Mouse (Mus musculus) granulocyte monocyte progenitor cell, adult 5-6 weeks (primary cell): ENCODE measurements around the gene Notch4. TPM values are rescaled to one million over a fixed set of nuclear protein-coding genes. Genes with fewer than 3 reads are reported as not detected.
A peak's percentile ranks its signal among the peaks of the same experiment; 100 is the strongest.

ENCODE experiments used
- ATAC-seq: replicated peaks from 2 replicates; pipeline ENCODE4 v1.8.0; 2016; ENCODE audit warnings: mild to moderate bottlenecking, moderate TSS enrichment, inconsistent platforms; ENCODE audit not compliant: poor library complexity, severe bottlenecking
- total RNA-seq, 2 experiments: library from RNA; stranded (forward) in 1 of 2; stranded (reverse) in 1 of 2; fragments of 200-712, 200-1000 nt in 1 of 2; fragments of >200 nt in 1 of 2; fragmentation: Nextera tagmentation in 1 of 2; gene quantifications; 2 replicates each; pipeline ENCODE4 v1.2.3; 2014 to 2017

Gene Notch4
- total RNA-seq, 2 experiments from 2014 or later = 0.17 to 0.31 TPM

DNA sequence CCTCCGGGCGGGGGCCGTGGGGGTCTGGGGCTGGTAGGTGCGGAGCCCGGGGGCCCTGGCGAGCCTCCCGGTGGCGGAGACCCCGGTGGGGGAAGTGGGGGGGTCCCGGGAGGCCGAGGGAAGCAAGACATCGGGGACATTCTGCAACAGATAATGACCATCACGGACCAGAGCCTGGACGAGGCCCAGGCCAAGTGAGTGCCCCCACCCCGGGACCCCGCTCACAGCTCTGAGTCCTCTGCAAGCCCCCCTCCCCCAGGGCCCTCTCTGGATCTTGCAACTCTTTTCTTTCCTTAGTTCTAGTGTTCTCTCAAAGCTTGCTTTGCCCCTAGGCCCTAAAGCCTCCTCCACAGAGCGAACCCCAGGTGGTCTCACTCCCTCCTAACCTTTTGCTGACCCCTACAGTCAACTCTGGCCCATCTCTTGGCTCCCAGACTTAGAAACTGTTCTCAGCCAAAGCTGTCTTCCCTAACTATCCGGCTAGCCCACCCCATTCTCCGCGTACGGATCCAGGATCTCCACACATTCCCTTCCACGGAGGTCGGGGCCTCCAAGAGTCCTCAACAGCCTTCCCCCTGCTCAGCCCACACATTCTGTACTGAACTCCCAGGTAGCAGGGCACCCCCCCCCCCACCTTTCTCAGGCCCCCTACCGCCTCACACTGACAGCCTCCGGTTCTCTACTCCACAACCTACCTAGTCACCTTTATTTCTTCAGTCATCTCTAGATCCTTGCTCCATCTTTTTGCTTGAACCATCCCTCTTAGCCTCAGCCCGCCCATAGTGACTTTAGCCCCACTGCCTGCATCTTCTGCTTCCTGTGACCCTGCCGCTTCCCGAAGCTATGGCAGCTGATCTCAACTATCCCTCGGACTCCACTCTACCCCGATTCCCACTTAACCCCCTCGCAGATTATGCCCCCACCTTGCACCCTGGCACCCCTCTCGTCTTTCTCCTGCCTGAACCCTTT is 28.8 kb downstream of the Notch4 start:
- ATAC-seq = 0 out of 2 replicates have a peak, but pooled peaks have one; percentile 4

- ATAC-seq = no peak
Observed at GRCm38 (mm10) chr17:34593752-34594525, 29.9 kb downstream of the Notch4 start.

- ATAC-seq = no peak
Observed at GRCm38 (mm10) chr17:34596098-34596497, 32.0 kb downstream of the Notch4 start.

DNA sequence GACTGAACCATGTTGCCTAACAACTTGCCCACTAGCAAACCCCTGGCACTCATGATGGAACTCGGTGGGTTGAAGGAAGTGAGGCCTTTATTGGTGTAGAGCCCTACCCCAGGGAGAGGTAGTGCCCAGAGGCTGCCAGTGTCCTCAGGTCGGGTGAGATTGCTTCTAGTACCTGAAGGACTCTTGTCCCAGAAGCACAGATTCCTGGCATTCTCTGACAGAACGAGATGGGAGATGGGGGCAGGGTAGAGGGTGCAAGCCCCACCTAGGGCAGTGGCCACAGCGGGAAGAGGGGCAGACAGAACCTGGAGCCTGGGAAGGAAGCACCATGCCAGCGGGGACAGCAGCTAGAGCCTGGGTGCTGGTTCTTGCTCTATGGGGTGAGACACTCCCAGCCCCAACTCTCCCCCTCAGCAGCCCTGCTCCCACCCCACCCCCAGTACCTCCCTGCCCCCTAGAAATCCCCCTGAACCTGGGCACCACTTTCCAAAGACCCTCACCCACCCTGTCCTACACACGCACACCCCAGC is 33.6 kb downstream of the Notch4 start, which contains the start of gene Ager:
Gene Ager, plus strand, starts transcription at position 297 of the 530 bp plus-strand sequence.
- peak; percentile 65 for ATAC-seq

DNA sequence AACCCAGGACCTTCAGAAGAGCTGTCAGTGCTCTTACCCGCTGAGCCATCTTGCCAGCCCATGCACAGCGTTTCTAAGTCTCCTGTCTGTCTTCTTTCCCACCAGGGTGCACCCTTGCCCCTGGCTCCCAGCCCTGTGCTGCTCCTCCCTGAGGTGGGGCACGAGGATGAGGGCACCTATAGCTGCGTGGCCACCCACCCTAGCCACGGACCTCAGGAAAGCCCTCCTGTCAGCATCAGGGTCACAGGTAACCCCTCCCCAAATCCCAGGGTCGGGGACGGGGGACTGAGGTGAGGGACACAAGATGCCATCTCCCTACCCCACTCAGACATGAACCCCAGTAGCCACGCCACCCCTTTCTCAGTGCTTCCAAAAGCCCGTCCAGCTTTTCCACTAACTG is 35.8 kb downstream of the Notch4 start:
- ATAC-seq = no peak

GRCm38 (mm10) chr17:34601796-34602195 is 37.7 kb downstream of the Notch4 start:
- no peak for ATAC-seq

DNA sequence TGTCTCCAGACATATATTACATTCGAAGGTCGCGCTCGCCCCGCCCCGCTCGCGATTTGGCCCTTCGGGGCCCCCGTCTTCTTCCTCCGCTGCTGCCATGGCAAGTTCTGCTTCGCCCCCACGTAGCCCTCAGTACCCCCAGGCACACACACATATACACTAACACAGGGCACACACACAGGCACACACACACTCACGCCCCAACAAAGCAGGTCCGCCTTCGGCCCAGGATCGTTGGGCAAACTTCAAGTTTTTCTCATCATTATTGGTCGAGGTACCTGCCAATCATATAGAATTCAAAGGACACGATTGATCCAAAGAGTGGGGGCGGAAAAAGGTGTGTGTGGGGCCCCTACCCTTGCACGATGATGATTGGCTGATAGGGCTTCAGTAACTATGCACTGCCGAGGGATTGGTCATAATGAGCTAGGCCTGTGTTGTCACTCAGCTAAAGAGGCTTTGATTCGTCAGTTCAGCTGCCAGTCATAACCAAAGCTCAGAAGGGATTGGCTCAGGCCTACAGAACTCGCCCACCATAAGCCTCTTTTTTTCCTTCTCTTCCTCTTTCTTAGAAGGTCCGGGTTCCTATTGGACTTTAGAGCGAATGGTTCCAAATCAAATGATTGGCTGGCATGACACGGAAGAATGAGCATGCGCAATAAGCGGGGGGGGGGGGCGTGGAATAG is 39.5 kb downstream of the Notch4 start, which contains the start of gene Rnf5:
Gene Rnf5, minus strand, starts transcription at position 316 of the 686 bp plus-strand sequence.
- ATAC-seq = peak; percentile 72

DNA sequence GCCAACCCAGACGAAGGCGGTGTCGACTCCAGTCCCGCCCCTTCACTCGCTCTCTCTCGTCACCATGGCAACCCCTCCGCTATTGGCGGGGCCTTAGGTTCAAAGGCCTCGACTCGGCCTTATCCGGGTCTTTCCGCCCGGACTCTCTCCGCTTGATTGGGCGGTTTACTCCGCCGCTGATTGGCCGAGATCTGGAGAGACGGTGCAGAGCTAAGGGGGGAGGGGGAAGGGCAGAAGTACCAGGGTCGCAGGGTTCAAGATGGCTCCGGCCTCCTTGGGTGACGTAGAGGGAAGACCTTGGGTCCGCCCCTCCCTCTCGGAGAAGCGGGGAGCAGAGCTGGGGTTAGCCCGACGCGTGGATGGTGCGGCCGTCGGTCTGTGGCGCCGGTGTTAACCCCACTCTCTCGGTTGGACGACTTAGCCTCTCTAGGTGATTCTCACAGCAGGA is 40.0 kb downstream of the Notch4 start, which contains the start of gene Agpat1:
Gene Agpat1, plus strand, starts transcription at position 202 of the 448 bp plus-strand sequence.
- peak; percentile 73 for ATAC-seq

DNA sequence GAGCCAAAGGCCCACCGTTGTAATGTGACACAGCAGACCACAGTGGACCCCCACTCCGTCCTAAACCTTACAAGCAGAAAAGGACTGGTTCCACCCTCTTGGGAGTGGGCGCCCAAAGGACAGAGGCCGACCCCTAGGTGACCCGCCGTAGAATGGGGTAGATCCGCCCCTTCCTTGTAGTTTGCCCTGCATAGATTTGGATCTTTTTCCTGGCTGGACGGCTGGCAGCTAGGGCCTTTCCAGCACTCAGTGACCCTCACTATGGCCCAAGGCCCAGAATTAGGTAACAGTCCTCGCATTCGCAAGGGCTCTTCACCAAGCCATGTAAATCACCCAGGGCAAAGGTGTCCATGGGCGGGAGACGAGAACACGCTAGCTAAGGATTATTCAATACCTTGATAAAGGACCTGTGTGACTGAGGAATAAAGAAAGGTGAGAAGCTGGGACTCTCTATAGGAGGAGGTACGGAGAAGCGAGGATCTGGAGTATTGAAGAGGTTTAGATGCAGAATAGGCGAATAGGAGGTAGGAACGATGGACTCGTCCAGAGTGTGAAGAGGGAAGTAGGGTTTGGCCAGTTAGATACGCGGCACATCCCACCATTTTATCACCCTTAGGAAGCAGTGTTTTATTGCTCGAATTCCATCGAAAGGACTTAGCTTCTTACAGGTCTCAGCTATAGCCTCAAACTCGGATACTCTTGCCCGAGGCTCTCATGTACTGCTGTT is 40.6 kb downstream of the Notch4 start:
- no peak for ATAC-seq

DNA sequence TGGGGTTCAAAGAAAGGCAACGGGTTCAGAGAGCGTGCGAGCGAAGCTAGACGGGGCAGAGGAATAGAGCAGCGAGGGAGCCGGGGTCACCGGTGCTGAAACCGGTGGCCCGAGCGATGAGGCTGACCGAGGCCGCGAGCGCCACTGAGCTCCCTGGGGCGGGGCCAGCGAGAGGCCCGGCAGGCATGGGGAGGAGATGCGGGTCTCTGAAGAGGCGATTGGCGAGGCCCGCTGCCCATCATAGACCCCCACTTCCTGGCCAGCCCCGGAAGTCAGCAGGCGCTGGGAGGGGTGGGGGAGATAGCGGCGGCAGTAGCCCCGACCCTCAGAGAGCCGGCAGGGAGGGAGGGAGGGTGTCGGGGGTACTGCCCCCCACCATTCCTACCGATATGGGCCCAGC is 41.5 kb downstream of the Notch4 start:
- peak; percentile 43 for ATAC-seq

GRCm38 (mm10) chr17:34606186-34607039 is 42.3 kb downstream of the Notch4 start:
- no peak for ATAC-seq

DNA sequence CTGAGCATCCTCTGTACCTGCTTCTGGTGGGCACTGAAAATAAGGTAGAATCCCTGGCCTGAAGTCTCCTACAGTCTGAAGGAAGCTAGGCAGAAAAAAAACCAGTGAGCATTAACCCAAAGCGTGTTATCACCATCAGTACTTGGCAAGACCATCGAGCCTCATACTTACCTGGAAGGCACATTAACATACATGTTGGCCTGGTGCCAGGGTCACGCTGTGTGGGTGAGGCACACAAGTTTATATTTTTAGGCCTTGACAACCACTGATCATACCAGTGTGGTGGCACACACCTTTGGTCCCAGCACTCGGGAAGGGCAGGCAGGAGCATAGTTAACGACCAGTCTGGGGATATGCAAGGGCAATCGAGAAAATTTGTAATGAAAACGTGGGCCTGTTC is 43.9 kb downstream of the Notch4 start:
- no peak for ATAC-seq

DNA sequence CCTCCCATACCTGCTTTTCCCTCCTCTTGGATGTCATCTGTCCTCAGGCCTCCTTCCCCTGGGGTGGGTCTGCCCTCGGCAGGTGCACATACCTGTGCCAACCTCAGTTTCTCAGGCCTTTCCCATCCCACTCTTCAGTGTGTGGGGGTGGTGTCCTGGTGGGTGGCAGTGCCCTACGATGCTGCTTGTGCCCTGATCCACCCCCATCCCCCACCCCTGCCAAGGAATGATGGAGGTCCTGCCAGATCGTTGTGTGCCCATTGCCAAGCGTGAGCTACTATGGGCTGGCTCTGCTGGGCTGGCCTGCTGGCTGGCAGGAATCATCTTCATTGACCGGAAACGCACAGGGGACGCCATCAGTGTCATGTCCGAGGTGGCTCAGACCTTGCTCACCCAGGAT is 47.0 kb downstream of the Notch4 start:
- no peak for ATAC-seq

GRCm38 (mm10) chr17:34613054-34613645 is 49.1 kb downstream of the Notch4 start:
- ATAC-seq = no peak

DNA sequence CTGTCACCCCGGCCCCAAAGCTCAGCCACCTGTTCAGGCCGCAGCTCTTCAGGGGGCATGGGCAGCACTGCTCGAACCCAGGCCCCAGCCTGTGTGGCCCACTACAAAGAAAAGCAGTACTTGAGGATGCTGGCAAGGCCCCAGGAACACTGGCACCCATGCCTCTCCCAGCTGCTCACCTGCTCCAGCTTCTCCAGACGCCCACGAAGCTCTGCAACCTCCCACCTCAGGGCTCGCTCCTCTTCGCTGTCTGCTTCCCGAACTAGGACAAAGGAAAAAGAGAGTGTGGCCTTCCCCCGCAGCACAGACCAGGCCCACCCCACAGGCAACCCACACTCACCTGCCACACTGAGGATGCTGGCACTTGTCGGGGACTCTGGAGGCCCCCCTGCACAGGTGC is 49.8 kb downstream of the Notch4 start:
- no peak for ATAC-seq

GRCm38 (mm10) chr17:34615871-34616270 is 51.8 kb downstream of the Notch4 start, which contains the start of gene Egfl8:
TSS of gene Egfl8 (minus strand) at chr17:34615971.
- ATAC-seq = no peak

DNA sequence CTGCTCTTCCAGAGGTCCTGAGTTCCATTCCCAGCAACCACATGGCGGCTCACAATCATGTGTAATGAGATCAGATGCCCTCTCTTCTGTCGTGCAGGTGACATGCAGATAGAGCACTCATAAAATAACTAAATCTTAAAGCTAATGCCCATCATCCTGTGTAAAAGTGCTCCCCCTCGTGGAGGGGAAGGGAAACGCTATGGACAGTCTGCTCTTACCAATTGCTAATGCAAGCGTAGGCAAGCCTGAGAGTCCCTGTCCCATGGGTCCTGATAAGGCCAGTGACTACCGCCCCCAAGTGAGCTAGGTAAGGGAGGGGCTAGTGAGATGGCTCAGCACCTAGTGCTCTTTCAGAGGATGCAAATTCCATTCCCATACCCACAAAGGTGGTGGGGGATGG is 54.9 kb downstream of the Notch4 start:
- ATAC-seq = peak; percentile 67

- ATAC-seq = no peak
Observed at GRCm38 (mm10) chr17:34621006-34621405, 56.9 kb downstream of the Notch4 start.
